In genomic region chr2:67567141-67567680, GRCm38 (mm10) we compare ENCODE assay signal across 10 mouse cellular contexts. TPM values are rescaled to one million over a fixed set of nuclear protein-coding genes. Genes with fewer than 3 reads are reported as not detected.
DNase-seq lines count a peak whose midpoint lies in the region; ATAC-seq and TF ChIP-seq lines count a peak whose summit lies in the region.
"Had no signal": no experiment of that assay in that cellular context is flagged by ENCODE, and none has a peak within 500 bp of the region (broad histone marks: within the 10 kb centered on the region; RNA-seq: fewer than 3 reads in every experiment).

No protein-coding gene starts in this region.

- no peaks in the 10 kb centered on the region for H3K4me1 ChIP-seq in intestine, postnatal 0 days (replicated peaks; ENCODE audit: control insufficient read depth, insufficient read depth, low read length)
- peaks cover 8% of the 10 kb centered on the region for H3K4me1 ChIP-seq in stomach, embryonic 14.5 days (ENCODE audit: control insufficient read depth, insufficient read depth, low read length)

- H3K4me3 ChIP-seq in intestine, postnatal 0 days (ENCODE audit: low read depth, low read length): peak overlapping the region; percentile 60; the same call in 1 of the 2 replicates
- peak overlapping the region; percentile 67 for H3K4me3 ChIP-seq in stomach, embryonic 14.5 days (ENCODE audit: low read depth, low read length)

- no peak for ATAC-seq in intestine, postnatal 0 days
- no peak for ATAC-seq in stomach, embryonic 14.5 days (ENCODE audit: insufficient number of reproducible peaks, insufficient read depth, low FRiP score, low read depth)

- peak overlapping the region; percentile 83 for H3K4me2 ChIP-seq in intestine, postnatal 0 days (replicated peaks; ENCODE audit: low read depth)
- peak overlapping the region; percentile 75 for H3K4me2 ChIP-seq in stomach, embryonic 14.5 days (replicated peaks; ENCODE audit: low read depth, low read length)

- no peaks in the 10 kb centered on the region for H3K36me3 ChIP-seq in intestine, postnatal 0 days (ENCODE audit: control insufficient read depth, insufficient read depth)
- no peaks in the 10 kb centered on the region for H3K36me3 ChIP-seq in stomach, embryonic 14.5 days (ENCODE audit: control insufficient read depth, insufficient read depth, low read length)

- WGBS in intestine, postnatal 0 days: 17% methylated on average over 8 of the region's 8 CpGs
- 13% methylated on average over 8 of the region's 8 CpGs for WGBS in stomach, embryonic 14.5 days

- peak; percentile 6 for DNase-seq in cerebellum, adult 11 months
- no peak for DNase-seq in cerebellum, postnatal 4 days (ENCODE audit: low spot score in 2 of 2)
- DNase-seq in right cerebral cortex, postnatal 25 days: peak; percentile 20
- no peak for DNase-seq in right cerebral cortex, postnatal 10 days (ENCODE audit: low spot score in 2 of 2)
- no peak for DNase-seq in adrenal gland, postnatal 4 days (ENCODE audit: low spot score in 2 of 2)
- DNase-seq in gastrocnemius, postnatal 4 days (ENCODE audit: low spot score in 2 of 2): no peak

- peaks cover 17% of the 10 kb centered on the region for H3K27me3 ChIP-seq in intestine, postnatal 0 days (replicated peaks; ENCODE audit: control insufficient read depth, insufficient read depth, low read length)
- H3K27me3 ChIP-seq in stomach, embryonic 14.5 days (ENCODE audit: control insufficient read depth, insufficient read depth, low read length): no peaks in the 10 kb centered on the region

- no peak overlapping the region for H3K27ac ChIP-seq in intestine, postnatal 0 days (ENCODE audit: low read depth, low read length)
- H3K27ac ChIP-seq in stomach, embryonic 14.5 days (ENCODE audit: low read length): no peak overlapping the region
- H3K27ac ChIP-seq: liver, embryonic 14.5 days had no signal

- no peak for TF ChIP-seq CTCF in intestine, postnatal 0 days (IDR thresholded peaks at IDR 0.05; ENCODE audit: low read depth)

- H3K9me3 ChIP-seq in intestine, postnatal 0 days (ENCODE audit: control insufficient read depth): no peaks in the 10 kb centered on the region
- no peaks in the 10 kb centered on the region for H3K9me3 ChIP-seq in stomach, embryonic 14.5 days (ENCODE audit: control insufficient read depth, low read depth, low read length)

- no peak overlapping the region for H3K9ac ChIP-seq in intestine, postnatal 0 days (ENCODE audit: low read depth, low read length)
- H3K9ac ChIP-seq in stomach, embryonic 14.5 days (replicated peaks; ENCODE audit: low read depth, low read length): no peak overlapping the region
- H3K9ac ChIP-seq: liver, embryonic 14.5 days had no signal

RNA-seq across cellular contexts. Expression of gene B3galt1, which starts 1.5 kb away (rescaled TPM):
- polyA plus RNA-seq in intestine, postnatal 0 days (2015; fragmentation: Nextera tagmentation; extraction: Ambion mirVana): 1.3 and 1.5 TPM in 2 replicates
- polyA plus RNA-seq in stomach, embryonic 14.5 days (2014; fragmentation: Nextera tagmentation; extraction: Ambion mirVana): 11.7 and 14.2 TPM in 2 replicates
- total RNA-seq in adrenal gland, postnatal 4 days (2021): 1 to 10 TPM; 9.3 to 9.7 TPM
- total RNA-seq in gastrocnemius, postnatal 4 days (2021): 1 to 10 TPM; 6.5 to 6.8 TPM
- total RNA-seq: common myeloid progenitor, adult 5-6 weeks had no signal

Comparison
In these comparisons a context has a peak if more than half of its experiments do, and no peak if none do; other contexts are left out.
1. DNase-seq: peak in cerebellum, adult 11 months (single experiment) and right cerebral cortex, postnatal 25 days (single experiment); none in cerebellum, postnatal 4 days (0 of 2), right cerebral cortex, postnatal 10 days (0 of 2), adrenal gland, postnatal 4 days (0 of 2) and gastrocnemius, postnatal 4 days (0 of 2).